Mouse (Mus musculus) intestine, embryonic 15.5 days (tissue): ENCODE results near the gene Klf13. TPM values are rescaled to one million over a fixed set of nuclear protein-coding genes. Genes with fewer than 3 reads are reported as not detected.
A peak's percentile ranks its signal among the peaks of the same experiment; 100 is the strongest.

Experiments
- ATAC-seq: fragments of 200-750 bp; cut with Nextera tagmentation; 2 replicates; pipeline ENCODE4 v1.8.0; 2017; ENCODE audit warnings: moderate TSS enrichment, moderate library complexity
- H3K27ac ChIP-seq: fragments of 300-500 bp; sonication (generic); 2 replicates; pipeline ENCODE4 v1.5.1; 2015; ENCODE audit warnings: mild to moderate bottlenecking, inconsistent platforms
- H3K27me3 ChIP-seq: fragments of 300-500 bp; sonication (generic); replicated peaks from 2 replicates; pipeline ENCODE4 v1.6.1; 2015; ENCODE audit warnings: inconsistent platforms
- H3K36me3 ChIP-seq: fragments of 300-500 bp; sonication (generic); 2 replicates; pipeline ENCODE4 v1.6.1; 2015; ENCODE audit warnings: inconsistent platforms
- H3K4me1 ChIP-seq: fragments of 300-500 bp; sonication (generic); replicated peaks from 2 replicates; pipeline ENCODE4 v1.6.1; 2015; ENCODE audit warnings: inconsistent platforms
- H3K4me2 ChIP-seq: fragments of 300-500 bp; sonication (generic); replicated peaks from 2 replicates; pipeline ENCODE4 v1.6.1; 2015; ENCODE audit warnings: mild to moderate bottlenecking, inconsistent platforms
- H3K4me3 ChIP-seq: fragments of 300-500 bp; sonication (generic); replicated peaks from 2 replicates; pipeline ENCODE4 v1.5.1; 2015; ENCODE audit warnings: inconsistent platforms
- H3K9ac ChIP-seq: fragments of 300-500 bp; sonication (generic); 2 replicates; pipeline ENCODE4 v1.6.1; 2015; ENCODE audit warnings: inconsistent platforms
- H3K9me3 ChIP-seq: fragments of 300-500 bp; sonication (generic); 2 replicates; pipeline ENCODE4 v1.6.1; 2016; ENCODE audit warnings: inconsistent platforms
- WGBS: fragments of 180-500 bp; shearing (Covaris S2); methylation state at CpG from one replicate; pipeline ENCODE4 v1.1.7; 2015; 5-methylcytosine and 5-hydroxymethylcytosine counted together
- polyA plus RNA-seq: library from polyadenylated mRNA; unstranded; fragments of >200 nt; fragmentation: Nextera tagmentation; extraction: Ambion mirVana; gene quantifications from 2 replicates; pipeline ENCODE4 v1.2.1, GENCODE M21; 2015

The Klf13 gene
- polyA plus RNA-seq, 1 experiment from 2014 or later: 26.7 TPM

DNA sequence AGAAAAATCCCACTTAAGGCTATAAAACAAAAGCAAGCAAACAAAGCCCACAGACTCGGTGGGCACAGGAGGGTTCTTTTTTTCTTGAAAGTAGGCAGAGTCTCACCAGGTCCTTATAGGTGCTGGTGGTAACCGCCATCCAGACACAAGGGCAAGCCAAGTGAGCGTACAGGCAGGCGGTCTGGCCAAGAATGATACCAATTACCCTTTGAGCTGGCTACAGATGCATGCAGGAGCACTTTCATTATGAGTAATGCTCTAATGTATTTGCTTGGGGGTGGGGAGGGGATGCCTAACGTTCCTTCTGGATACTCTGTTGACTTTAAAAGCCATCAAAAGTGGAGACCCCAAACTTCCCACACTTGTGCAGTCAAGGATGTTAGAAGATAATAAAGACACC, 7.9 kb downstream of the Klf13 start:
- 72% methylated on average over 5 of the region's 5 CpGs for WGBS
- peaks cover 16% of the 10 kb centered on the region for H3K4me1 ChIP-seq
- no peak for ATAC-seq
- H3K27ac ChIP-seq: no peak overlapping the region
- no peak overlapping the region for H3K4me3 ChIP-seq
- no peaks in the 10 kb centered on the region for H3K27me3 ChIP-seq
- no peak overlapping the region for H3K9ac ChIP-seq
- no peak overlapping the region for H3K4me2 ChIP-seq
- no peaks in the 10 kb centered on the region for H3K9me3 ChIP-seq
- no peaks in the 10 kb centered on the region for H3K36me3 ChIP-seq

DNA sequence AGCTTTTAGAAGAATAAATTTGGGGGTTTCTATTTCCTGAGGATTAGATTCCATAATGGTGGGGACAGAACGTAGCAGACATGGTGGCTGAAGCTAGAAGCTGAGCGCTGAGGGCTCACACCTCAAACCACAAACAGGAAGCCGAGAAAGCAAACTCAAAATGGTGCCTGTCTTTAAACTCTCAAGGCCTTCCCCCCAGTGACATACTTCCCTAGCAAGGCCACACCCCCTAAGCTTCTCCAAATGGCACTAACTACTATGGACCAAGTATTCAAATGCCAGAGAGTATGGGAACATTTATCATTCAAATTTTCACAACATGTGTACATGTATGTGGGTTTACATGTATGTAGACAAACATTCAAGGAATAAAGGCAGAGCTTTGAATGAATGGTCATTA, 8.6 kb downstream of the Klf13 start:
- Histone ChIP-seq H3K27ac (no peak overlapping the region), H3K9me3 (no peaks in the 10 kb centered on the region), H3K4me2 (no peak overlapping the region), H3K4me1 (peaks cover 22% of the 10 kb centered on the region), H3K9ac (no peak overlapping the region), H3K27me3 (no peaks in the 10 kb centered on the region), H3K36me3 (no peaks in the 10 kb centered on the region), H3K4me3 (no peak overlapping the region)
- 86% methylated on average over 3 of the region's 3 CpGs for WGBS
- no peak for ATAC-seq

DNA sequence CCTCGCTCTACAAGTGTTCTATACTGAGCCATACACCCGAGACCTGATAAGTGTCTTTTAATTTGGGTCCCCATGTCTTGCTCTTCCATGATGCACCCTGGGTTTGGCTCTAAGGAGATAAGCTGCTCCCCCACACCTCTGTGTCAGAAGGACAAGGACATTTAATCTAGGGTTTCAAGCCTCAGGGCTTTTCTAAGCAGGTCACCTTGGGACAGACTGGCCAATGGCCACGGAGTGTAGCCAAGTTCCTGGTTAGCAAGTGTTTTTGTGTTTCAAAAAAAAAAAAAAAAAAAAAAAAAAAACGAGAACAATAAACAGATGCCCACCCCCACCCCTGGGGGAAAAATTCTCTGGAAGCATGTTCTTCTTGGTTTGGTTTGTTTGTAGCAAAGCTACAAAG, 9.6 kb downstream of the Klf13 start:
- no peak overlapping the region for H3K27ac ChIP-seq
- no peaks in the 10 kb centered on the region for H3K36me3 ChIP-seq
- WGBS: 82% methylated on average over 4 of the region's 4 CpGs
- no peak overlapping the region for H3K4me3 ChIP-seq
- H3K27me3 ChIP-seq: no peaks in the 10 kb centered on the region
- H3K9me3 ChIP-seq: no peaks in the 10 kb centered on the region
- H3K9ac ChIP-seq: no peak overlapping the region
- no peak overlapping the region for H3K4me2 ChIP-seq
- peaks cover 27% of the 10 kb centered on the region for H3K4me1 ChIP-seq
- ATAC-seq: no peak

DNA sequence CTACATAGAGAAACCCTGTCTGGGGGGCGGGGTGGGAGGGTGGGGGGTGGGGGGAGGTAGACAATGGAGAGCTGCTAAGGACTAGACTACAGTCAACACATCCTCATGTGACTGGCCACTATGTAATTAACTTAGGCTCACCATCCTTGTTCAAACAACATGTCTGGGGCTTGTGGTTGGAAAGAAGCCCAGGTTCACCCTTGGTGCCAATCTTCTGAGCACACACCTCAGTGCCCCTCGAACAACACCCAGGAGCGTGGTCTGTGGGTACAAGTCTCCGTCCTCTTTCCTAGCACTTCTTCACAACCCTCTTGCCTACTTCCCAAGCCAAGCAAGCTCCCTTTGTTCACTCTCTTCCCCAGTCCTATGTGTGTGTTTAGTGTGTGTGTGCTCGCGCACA, 11.6 kb downstream of the Klf13 start:
- H3K27me3 ChIP-seq: no peaks in the 10 kb centered on the region
- peaks cover 26% of the 10 kb centered on the region for H3K4me1 ChIP-seq
- no peaks in the 10 kb centered on the region for H3K36me3 ChIP-seq
- 92% methylated on average over 6 of the region's 6 CpGs for whole genome bisulfite sequencing
- H3K9ac ChIP-seq: no peak overlapping the region
- H3K9me3 ChIP-seq: no peaks in the 10 kb centered on the region
- H3K4me3 ChIP-seq: no peak overlapping the region
- no peak overlapping the region for H3K4me2 ChIP-seq
- no peak for ATAC-seq
- no peak overlapping the region for H3K27ac ChIP-seq

DNA sequence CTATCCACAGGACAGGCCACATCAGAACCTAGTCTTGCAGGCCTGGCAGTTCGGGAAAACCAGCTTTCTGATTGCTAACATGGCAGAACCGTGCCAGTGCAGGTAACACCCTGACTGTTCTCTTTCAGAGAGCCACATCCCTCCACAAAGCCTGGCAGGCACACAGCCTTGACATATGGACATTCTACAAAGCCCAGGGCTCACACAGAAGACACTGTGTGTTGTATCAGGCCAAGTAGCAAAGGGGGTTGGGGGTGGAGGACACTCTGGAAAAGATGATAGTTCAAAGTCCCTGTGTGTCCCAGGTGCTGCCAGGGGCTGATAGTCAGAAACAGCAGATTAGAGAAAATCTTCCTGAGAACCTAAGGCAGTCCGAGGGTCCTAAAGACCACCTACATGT, 12.2 kb downstream of the Klf13 start:
- ATAC-seq: no peak
- WGBS: 83% methylated on average over 3 of the region's 3 CpGs

DNA sequence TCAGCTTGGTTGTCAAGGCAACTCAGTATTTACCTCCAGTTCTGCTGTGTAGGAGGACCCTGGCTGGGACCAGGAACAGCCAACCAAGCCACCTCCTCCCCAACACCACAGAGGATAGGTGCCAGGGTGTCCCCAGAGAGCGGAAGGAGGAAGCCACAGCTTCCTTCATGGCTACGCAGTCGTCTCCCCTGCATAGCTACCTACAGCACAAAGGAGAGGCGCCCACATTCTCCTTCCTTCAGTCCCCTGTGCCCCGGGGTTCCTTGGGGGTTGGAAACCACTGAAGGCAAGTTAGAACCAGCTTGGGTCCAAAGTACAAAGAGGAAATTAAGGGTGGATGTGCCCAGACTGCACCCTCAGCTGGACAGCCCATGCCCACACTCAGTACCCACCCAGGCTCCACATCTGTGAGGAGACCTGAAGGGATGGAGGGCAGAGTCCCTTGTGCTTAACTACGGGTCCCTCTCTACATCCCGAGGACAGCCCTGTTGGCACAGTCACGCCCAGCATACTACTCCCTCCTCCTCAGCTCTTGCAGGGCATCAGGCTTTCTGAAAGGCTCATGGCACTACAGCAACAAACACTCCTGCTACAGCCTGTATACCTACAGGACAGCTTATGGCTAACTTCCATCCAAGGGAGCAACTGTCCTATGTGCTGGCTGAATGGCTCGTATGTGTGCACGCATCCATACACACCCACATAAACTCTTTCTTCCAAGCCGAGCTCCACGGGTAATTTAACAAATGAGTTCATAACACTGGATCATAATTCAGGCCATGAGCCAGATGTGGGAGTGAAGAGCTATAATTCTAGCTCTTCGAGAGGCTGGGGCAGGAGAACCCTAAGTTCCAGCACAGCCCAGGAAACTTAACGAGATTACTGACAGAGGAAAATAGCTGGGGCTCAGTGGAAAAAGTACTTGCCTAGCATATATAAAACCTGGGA, 13.0 kb downstream of the Klf13 start:
- no peak overlapping the region for H3K9ac ChIP-seq
- peak; percentile 66 for ATAC-seq
- H3K9me3 ChIP-seq: no peaks in the 10 kb centered on the region
- H3K4me2 ChIP-seq: peak overlapping the region; percentile 36
- H3K4me3 ChIP-seq: no peak overlapping the region
- H3K4me1 ChIP-seq: peaks cover 28% of the 10 kb centered on the region
- no peaks in the 10 kb centered on the region for H3K27me3 ChIP-seq
- H3K36me3 ChIP-seq: no peaks in the 10 kb centered on the region
- H3K27ac ChIP-seq: peak overlapping the region; percentile 52
- WGBS: 52% methylated on average over 14 of the region's 14 CpGs

More for the DNA sequence above, 12.2 kb downstream of the Klf13 start:
- Histone ChIP-seq H3K4me2 (no peak overlapping the region), H3K27me3 (no peaks in the 10 kb centered on the region), H3K9me3 (no peaks in the 10 kb centered on the region), H3K27ac (peak overlapping the region; percentile 40; the same call in 1 of the 2 replicates), H3K4me3 (no peak overlapping the region), H3K9ac (no peak overlapping the region), H3K36me3 (no peaks in the 10 kb centered on the region), H3K4me1 (peaks cover 28% of the 10 kb centered on the region)

DNA sequence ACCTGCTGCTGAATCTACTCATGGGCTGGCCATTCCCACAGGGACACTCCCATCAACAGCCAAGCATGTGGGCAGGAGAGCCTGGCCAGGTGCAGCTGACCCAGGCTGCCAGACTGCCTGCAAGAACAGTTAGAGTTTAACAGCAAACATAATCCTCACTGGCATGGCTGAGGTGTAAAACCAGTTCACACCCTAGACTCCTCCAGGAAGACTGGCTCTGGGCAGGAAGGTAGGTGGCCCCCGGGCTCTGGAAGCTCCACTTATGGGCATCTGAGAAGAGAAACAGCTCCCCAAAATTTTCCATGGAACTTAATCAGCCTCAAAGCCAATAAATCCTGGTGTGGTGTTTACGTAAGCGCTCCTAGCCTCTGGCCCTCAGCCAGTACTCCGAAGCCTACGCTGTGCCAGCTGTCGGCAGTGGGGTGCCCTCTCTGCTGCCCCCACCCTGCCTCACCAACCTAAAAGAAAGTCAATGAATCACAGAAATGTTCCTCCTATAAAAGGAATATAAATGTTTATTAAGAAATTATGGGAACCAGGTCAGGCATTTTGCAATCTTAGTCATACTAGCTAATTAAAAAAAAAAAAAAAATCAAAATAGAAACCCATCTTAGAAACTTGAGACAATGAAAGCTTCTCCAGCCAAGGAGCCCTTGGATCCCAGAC, 13.8 kb downstream of the Klf13 start:
- Histone ChIP-seq H3K27ac (peak overlapping the region; percentile 70), H3K4me3 (no peak overlapping the region), H3K9ac (no peak overlapping the region), H3K27me3 (no peaks in the 10 kb centered on the region), H3K36me3 (no peaks in the 10 kb centered on the region), H3K9me3 (no peaks in the 10 kb centered on the region), H3K4me1 (peaks cover 28% of the 10 kb centered on the region), H3K4me2 (peak overlapping the region; percentile 36)
- 12% methylated on average over 6 of the region's 6 CpGs for WGBS
- peak; percentile 71 for ATAC-seq

DNA sequence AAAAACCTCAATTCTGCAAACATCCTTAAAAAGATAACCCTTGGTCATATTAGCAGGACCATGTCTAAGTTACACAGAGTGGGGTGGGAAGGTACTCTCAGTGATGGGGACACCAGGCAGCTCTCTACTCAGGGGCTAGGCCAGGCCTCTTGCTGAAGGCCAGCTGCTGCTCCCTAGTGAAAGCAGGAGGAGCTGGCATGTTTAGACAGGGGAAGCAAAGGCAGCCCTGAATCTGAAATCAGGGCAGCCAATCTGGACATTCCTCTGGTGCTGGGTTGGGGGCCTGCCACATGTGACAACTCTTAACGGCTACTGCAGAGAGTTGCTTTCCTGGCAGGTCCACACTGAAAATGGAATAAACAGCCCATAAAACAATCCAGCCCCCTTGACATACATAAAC, 14.6 kb downstream of the Klf13 start:
- no peak overlapping the region for H3K4me2 ChIP-seq
- no peak overlapping the region for H3K9ac ChIP-seq
- no peaks in the 10 kb centered on the region for H3K36me3 ChIP-seq
- 32% methylated on average over 1 of the region's 1 CpGs for WGBS
- H3K27ac ChIP-seq: peak overlapping the region; percentile 70
- ATAC-seq: no peak
- H3K9me3 ChIP-seq: no peaks in the 10 kb centered on the region
- peaks cover 26% of the 10 kb centered on the region for H3K4me1 ChIP-seq
- no peaks in the 10 kb centered on the region for H3K27me3 ChIP-seq
- no peak overlapping the region for H3K4me3 ChIP-seq

DNA sequence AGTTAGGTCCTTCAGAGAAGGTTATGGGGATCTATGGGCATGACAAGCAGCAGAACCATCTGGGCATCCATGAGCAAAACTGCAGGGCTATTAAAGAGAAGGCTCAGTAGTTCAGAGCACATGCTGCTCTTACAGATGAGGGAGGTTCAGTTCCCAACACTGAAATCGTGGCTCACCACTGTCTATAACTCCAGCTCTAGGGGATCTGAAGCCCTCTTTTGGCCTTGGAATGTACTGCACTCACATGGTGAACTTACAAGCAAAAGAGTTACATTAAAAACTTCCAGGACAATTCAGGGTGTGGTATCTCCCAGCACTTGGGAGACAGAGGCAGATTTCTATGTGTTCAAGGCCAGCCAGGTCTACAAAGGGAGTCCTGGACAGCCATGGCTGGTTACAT, 15.7 kb downstream of the Klf13 start:
- no peaks in the 10 kb centered on the region for H3K36me3 ChIP-seq
- WGBS: 84% methylated on average over 1 of the region's 1 CpGs
- H3K27me3 ChIP-seq: no peaks in the 10 kb centered on the region
- no peak overlapping the region for H3K4me3 ChIP-seq
- peaks cover 31% of the 10 kb centered on the region for H3K4me1 ChIP-seq
- no peak for ATAC-seq
- no peak overlapping the region for H3K9ac ChIP-seq
- H3K27ac ChIP-seq: no peak overlapping the region
- no peaks in the 10 kb centered on the region for H3K9me3 ChIP-seq
- H3K4me2 ChIP-seq: no peak overlapping the region

DNA sequence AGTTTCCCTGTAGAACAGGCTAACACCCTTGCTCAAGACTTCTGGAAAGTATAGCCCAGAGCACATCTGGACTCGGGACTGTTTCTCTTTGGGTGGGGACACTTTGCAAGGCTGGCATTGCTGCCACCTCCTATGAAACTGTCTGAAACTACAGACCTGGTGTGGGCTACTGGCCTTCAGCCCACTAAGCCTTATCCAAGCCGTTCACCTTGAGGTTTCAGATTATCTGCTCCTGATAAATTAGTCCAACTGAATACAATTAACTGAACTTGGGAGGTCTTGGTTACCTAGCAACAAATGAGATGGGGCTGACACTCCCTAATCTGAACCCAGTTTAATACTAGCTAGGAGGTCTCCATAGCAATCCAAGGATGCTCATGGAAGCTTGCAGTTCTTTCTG, 16.1 kb downstream of the Klf13 start:
- Histone ChIP-seq H3K27me3 (no peaks in the 10 kb centered on the region), H3K36me3 (no peaks in the 10 kb centered on the region), H3K27ac (no peak overlapping the region), H3K9ac (no peak overlapping the region), H3K4me2 (no peak overlapping the region), H3K4me3 (no peak overlapping the region), H3K4me1 (peaks cover 31% of the 10 kb centered on the region), H3K9me3 (no peaks in the 10 kb centered on the region)
- no peak for ATAC-seq
- WGBS: 68% methylated on average over 2 of the region's 2 CpGs

DNA sequence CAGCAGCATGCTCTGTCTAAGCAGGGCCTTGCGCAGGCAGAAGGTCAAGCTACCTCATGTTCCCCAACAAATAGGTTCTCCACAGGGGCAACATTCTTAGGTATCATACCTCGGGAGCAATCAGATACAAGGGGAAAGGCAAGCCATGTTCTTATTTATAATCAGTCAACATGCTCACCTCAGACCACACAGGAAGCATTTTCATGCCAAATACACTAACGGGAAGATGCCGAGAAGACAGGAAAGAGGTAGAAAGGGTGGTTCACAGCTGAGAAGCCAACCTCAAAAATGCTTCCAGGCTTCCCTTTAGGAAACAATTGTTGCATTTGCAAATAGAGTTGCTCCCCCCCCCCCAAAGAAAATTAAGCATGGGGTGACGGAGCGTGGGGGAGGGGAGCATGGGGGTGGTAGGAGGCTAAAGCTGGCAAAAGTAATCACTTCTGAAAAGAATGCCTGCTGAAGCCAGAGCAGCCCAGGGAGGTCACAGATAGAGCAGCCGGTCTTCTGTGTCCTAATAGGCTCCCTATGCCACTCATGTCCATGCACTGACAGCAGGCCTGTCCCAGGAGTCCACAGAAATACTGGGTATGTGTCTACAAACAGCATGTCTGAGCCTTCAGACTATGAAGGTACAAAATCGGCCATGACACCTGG, 16.7 kb downstream of the Klf13 start:
- no peak for ATAC-seq
- H3K9ac ChIP-seq: no peak overlapping the region
- H3K4me1 ChIP-seq: peaks cover 31% of the 10 kb centered on the region
- WGBS: 65% methylated on average over 8 of the region's 8 CpGs
- no peaks in the 10 kb centered on the region for H3K27me3 ChIP-seq
- no peaks in the 10 kb centered on the region for H3K9me3 ChIP-seq
- H3K27ac ChIP-seq: no peak overlapping the region
- no peak overlapping the region for H3K4me2 ChIP-seq
- H3K4me3 ChIP-seq: no peak overlapping the region
- no peaks in the 10 kb centered on the region for H3K36me3 ChIP-seq
